Mouse (Mus musculus): Measurements from ENCODE around the gene Atp10a.

Gene Atp10a

DNA sequence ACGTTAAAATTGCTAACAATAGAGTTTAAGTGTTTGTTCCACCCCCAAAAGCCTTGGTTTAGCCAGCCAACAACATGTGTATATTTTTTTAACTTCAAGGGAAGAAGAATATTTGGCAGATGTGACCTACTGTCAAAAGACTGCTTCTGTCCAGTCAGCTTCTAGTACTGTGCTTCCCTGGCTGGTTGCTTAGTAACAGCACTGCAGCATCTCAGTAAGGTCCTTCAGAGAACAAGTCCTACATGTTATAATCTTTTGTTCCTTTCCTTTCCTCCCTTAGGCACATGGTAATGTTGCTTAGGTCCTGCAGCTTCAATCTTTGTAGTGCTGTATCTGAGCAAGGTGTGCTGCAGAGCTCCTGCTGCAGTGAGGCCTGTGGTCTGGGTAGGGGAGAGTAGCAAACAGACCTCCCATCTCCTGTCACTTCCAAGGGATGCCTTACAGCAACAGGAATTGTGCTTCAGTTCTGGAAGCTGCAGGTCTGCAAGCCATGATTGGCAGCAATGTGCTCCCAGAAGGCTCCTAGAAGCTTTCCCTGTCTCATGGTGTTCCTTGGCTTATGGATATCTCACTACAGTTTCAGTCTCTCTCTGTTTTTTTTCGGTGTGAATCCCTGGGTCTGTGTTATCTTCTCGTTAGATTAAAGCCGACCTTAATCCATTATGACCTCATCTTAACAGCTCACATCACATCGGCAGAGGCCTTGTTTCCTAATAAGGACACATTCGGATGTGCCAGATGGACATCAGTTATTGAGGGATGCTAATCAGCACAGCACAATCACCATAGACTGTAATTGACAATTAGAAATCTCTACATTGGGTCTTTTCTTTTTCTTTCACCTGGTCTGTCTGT, 34.3 kb downstream of the Atp10a start:
- no peak for DNase-seq (ENCODE audit: low spot score)

DNA sequence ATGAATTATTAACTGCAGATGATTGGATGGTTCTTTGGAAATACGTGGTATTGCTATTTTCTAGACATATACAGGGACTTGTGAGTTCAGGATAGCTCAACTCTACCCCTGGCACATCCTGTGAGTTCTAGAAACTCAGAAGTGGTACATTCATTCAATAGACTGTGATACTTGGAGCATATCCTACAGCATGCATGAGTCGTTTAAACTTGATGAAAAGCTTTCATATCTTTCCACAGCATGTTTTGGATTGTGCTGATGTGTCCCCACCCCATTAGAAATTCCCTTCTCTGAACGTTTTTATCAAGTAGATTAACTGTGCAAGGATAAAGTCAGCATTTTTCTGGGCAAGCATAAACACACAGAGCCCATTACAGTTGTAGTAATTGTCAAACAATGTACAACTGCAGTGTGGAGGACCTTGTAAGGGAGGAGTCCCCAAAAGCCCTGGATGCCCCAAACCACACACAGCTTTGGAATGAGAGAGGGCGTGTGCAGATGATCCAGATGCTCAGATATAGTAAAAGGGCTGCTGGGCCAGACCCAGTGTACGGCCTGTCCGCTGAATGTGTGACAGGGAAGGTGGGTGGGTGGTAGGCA, 35.1 kb downstream of the Atp10a start:
- DNase-seq (ENCODE audit: low spot score) = no peak

DNA sequence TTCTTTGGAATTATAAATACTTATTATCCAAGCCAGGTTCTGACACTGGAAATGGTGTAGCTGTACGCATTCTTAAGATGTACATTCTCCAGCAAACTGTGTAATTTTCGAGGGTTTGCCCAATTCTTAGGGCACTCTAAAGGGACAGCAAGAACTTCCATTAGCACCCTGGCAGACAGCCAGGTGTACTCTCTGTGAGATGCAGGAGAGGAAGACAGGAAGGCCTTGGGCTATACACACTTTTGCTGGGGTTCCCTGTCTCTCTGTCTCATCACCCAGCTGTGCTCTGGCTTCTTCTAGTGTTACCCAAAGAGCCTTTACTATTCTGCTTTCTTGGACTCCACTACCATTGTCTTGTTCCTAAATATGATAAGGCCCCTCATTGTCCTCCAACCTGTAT, 36.7 kb downstream of the Atp10a start:
- no peak for DNase-seq (ENCODE audit: low spot score)

DNA sequence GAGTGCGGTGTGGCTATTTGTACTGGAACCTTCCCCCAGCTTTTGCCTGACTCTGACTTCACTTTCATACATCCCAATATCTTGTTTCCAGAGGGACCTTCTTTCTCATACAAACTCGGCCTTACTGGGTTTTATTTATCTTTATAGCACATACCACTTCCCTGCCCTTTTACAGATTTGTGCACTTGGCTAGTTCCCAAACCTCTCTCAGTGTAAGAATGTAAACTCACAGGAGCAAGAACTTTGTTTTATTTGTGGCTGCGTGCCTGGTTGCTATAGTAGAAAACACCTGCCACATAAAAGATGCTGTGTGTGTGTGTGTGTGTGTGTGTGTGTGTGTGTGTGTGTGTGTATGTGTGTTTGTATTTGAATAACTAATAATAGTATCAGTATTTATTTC, 37.4 kb downstream of the Atp10a start:
- no peak for DNase-seq (ENCODE audit: low spot score)

DNA sequence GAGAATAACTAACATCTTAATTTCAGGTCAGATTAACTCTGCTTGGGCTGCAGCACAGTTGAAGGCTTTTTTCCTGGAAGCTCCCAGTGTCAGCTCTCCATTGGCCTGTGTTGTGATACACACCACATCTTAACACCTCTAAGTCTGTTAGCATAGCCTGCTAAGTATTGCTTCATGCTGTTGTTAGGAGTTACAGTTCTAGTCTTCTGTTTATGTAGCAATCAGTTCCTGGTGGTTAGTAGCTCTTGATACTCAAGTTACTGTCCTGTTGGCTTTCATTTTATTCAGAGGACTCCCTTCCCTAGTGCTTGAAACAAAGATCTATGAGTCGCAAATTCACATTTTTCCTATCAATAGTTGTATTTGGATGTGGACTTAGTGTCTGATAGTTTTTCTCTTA, 39.7 kb downstream of the Atp10a start:
- DNase-seq (ENCODE audit: low spot score) = no peak

DNA sequence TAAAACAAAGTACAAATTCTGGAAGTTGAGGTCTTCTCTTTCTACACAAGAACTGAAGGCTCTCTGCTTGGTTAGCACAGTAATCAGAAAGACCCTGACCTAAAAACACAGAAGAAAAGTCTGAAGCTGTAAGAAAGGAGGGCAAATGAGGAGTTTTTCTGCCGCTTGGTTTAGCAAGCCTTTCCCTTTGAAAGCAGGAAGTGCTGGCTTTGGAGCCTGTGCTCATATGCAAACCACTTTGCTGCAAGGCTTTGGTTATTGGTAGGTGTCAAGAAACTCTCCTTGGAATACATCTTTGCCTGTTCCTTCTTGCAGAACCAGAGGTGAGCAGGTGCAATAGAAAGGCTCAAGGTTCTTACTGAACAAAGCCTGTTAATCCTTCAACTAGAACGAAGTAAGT, 41.1 kb downstream of the Atp10a start:
- no peak for DNase-seq (ENCODE audit: low spot score)

DNA sequence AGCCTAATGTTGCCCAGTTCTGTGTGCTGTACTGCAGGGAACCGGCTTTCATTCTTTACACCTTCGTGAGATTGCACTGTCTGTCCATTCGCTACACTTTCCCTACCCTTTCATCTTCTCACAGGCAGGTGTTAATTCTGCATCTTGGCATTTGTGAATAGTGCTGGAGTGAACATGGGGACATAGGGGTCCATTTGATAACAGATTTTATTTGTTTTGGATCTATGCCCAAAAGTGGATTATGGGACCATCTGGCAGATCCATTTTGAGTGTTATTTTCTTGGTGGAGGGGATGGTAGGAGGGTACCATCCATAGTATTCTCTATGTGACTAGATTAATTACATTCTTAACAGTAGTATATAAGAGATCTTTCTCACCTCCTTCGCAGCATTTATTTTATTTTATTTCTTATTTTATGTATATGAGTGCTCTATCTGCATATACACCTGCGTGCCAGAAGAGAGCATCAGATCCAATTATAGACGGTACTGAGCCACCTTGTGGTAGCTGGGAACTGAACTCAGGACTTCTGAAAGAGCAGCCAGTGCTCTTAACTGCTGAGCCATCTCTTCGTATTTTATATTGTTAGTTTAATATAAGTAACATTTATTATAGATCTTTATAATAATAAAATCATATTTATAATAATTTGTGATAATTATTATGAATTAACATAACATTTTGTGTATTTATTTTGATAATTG, 42.9 kb downstream of the Atp10a start:
- DNase-seq (ENCODE audit: low spot score) = no peak

DNA sequence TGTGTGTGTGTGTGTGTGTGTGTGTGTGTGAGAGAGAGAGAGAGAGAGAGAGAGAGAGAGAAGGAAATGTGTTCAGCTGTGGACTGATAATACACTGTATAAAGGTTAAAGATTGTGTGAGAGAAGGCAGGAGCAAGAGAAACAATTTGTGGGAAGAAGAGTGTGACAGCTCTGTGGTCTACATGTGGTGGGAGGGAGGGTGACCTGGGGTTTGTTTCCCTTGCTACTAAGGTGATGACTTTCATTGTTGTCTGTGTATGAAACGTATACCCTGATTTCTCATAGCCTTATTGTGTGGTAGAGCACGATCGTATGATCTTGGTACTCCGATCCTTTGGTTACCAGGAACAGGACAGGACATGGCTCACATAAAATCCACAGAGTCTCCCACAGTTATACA, 45.3 kb downstream of the Atp10a start:
- DNase-seq (ENCODE audit: low spot score) = no peak

DNA sequence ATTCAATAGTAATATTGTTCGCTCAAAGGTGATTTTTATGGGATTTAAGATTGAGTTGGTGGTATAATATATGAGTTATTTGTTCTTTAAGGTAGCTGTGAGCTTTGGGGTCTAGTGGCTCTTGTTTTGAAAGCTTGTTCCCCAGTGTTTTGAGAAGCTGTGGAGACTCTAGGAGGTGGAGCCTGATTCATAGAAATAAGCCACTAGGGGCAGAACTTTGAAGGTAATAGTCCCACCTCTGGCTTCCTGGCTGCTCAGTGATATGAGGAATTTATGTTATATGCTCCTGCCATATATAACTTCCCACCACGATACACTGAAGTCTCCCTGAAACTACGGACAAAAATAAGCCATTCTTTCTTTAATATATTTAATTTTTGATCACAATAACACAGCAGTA, 49.2 kb downstream of the Atp10a start:
- no peak for DNase-seq (ENCODE audit: low spot score)

DNA sequence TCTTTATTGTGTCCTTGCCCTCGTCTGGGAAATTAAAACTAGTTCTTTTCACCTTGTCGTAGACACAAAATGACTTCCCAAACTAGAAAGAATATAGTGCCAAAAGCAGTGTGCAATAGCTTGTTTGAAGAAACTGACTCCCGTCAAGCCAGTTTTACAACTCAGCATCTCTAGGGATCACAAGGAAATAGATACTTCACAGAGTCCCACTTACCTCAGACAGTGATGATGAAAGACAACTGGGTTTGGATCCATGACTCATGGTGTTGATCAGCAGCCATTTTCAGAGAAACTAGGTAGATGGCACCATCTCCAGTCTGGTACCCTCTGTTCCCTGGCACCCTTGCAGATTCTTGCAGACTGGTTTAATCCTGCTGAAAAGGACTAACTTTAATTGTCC, 53.3 kb downstream of the Atp10a start:
- no peak for DNase-seq (ENCODE audit: low spot score)

DNA sequence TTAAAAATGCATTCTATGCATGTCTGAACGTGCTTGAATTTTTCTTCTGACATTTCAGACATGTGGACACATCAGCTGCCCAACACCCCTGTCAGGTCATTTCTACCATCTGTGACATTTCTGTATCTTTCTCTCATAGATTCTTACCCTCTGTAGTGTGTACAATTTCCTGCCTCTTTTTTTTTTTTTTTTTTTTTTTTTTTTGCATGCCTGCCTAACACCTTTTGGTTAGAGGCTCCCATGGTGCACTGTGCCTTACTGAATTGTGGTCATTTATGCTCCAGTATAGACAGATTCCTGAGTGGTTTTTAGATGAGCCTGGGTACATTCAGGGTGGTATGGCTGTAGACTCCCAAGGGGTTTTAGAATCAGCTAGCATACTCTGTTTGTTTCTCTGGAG, 54.3 kb downstream of the Atp10a start:
- no peak for DNase-seq (ENCODE audit: low spot score)

DNA sequence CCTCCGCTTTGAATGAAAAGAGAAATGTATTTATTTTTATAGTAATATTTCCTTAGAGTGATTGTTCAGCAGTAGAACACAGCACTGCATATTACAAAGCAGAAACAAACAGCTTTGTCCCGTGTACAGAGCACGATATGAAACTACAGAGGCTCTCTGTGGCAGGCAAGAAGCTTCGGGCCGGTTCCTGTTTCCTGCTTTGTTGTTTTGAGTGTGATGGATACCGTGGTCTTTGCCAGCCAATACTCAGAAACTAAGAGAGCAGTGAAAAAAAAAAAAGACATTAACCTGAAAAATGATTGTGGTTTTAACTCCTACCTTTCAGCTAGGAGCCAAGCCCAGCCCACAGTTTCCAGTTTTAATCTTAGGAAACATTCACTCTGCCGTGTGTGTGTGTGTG, 55.8 kb downstream of the Atp10a start:
- no peak for DNase-seq (ENCODE audit: low spot score)

DNA sequence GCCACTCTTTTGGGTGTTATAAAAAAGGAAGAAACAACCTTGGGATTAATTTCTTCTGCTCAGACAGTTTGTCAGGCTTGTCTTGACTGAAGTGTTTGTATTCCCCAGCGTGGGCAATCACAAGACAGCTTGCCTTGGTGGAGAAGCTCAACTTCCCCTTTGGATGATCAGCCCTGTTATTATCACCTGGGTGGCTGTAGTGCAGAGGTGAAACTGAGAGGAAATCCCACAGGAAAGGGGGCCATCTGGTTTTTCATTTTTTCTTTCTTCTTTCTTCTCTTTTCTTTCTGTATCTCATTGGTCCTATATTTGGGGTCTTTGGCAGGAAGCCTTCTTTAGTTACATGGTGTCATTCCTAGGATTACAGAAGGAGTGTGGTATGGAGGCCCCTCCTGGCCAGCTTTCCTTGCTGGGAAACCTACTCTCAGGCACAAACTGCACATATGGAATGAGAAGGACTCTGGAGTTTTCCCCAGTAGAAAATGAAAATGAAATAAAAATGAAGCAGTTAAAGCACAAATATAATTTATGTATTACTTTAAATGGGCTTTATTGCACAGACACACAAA, 59.7 kb downstream of the Atp10a start:
- DNase-seq (ENCODE audit: low spot score) = no peak

DNA sequence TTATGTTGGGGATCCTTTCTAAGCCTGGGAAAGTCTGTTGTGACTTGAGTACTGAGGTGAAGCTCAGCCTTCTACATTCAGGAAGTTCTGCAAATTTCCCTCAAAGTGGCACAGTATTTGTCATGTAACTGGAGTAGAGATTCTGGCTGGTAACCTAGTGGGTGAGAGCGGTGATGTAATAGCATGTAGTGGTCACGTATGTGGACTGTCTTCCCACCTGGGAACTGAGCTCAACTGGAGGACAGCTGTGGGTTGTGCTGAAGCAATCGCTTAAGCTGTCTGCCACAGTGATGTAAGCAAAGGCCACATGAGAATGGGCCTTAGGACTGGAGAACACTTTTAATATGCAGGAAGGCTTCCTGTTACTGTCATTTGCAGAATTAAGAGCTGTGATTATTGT, 60.7 kb downstream of the Atp10a start:
- no peak for DNase-seq (ENCODE audit: low spot score)

DNA sequence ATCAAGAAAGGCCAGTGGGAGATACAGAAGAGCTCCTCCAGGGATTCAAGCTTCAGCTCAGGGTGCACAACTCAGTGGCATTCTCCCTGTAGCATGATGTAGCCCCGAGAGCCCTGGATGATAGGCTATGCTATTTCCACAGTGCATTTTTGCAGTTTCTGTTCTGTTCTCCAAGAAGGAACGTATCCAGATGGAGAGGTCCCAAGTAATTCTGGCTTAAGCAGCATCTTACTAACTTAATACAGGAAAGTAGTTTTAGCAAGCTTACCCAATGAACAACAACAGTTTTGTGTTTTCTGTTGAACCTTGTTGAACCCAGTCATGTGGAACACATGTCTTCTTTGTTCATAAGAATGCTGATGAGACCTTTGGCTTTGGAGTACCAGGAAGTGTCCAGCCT, 62.6 kb downstream of the Atp10a start:
- no peak for DNase-seq (ENCODE audit: low spot score)

DNA sequence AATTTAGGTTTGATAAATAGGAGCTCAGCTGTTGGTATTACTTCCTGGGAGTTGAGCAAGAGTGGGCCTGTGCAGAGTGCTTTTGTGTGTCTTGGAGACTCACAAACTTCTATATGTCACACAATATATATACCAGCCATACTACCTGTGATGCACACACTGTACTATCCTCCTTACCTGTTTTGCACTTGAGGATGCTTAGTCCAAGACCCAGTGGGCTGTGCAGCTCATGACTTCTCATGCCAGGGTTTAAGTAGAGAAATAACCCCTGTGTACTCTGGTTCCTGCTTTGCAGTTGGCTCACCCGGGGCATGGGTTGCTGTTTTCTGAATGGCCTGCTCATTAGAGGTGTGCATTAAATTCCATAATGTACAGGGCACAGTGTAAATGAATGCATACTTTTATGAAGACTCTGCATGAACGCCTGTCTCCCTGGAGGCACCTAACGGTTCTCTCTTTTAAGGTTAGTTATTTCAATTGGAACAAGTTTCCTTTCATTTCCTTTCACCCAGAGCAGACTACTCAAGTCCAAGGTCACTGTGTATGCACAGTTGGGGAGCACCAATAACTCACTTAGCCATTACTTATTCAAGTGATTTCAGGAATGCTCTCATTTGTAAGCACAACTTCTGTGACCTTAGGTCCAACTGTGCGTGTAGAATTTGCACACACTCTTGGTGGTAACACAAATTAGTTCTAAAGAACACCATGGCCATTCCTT, 63.4 kb downstream of the Atp10a start:
- DNase-seq (ENCODE audit: low spot score) = no peak

DNA sequence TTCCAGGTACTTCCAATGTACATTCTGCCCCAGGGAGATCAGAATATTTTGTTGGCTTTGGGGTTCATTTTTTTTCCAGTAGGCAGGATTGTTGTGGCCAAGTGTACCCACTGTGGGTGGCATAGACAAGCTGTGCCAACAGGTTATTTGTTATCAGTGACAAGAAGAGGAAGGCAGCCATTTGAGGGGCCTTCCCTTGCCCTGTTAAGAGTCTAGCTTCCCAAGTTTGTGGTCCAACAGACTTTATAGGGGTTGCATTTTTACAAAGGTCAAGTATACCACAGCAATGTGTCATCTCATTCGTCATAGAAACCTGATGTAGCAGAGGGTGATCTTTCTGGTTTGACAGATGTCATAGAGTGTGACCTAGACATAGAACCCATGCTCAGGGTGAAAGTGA, 66.3 kb downstream of the Atp10a start:
- no peak for DNase-seq (ENCODE audit: low spot score)

DNA sequence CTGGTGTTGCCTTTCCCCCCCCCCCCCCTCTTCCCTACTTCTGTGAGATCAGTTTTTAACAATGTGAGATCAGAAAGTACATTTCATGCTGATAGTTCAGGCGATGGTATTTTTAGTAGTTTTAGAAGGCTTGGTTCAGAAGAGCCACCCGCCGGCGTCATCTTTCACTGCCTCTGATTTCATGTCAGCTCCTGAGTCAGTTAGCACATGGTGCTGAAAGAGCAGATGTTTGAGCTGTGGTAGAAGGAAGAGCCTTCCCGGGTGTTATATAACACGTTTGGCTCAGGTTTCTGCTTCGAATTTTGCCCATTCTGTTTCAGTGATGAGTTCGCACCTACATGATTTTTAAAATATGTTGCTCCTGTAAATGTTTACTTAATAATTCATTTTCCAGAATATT, 74.2 kb downstream of the Atp10a start:
- no peak for DNase-seq (ENCODE audit: low spot score)

DNA sequence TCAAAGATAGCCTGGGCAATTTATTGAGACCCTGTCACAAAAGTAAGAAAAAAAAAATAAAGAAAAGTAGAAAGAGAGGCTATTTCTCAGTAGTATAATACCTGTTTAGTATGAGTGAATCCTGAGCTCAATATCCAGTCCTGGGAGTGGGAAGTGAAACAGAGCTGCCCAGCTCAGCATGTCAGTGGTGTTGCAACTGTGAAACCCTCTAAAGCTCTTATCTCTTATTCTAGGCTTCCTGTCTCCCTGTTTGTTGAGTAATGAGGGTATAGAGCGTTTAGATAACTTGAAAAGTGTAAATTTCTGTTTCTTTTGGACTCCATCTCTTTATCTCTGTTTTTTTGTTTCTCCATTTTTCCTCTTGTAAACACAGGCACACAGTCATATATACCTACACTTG, 74.9 kb downstream of the Atp10a start:
- no peak for DNase-seq (ENCODE audit: low spot score)

DNA sequence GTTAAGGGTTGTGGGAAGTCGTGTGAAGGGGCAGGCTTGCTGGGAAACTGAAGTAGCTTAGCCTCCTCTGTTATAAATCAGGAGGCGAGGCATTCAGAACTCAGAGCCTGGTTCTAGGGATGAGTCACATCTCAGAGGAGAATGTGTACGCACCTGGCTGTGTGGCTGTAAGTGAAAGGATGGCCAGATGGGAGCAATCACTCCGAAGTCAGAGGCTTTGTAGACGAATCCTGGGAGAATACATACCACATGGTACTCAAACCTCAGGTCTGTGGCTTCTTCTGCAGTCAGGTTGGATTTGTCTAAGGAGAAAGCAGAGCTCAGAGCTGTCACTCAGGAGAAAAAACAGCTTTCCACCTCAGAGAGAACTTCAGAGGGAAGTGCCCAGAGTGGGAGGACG, 76.4 kb downstream of the Atp10a start:
- DNase-seq (ENCODE audit: low spot score) = no peak

DNA sequence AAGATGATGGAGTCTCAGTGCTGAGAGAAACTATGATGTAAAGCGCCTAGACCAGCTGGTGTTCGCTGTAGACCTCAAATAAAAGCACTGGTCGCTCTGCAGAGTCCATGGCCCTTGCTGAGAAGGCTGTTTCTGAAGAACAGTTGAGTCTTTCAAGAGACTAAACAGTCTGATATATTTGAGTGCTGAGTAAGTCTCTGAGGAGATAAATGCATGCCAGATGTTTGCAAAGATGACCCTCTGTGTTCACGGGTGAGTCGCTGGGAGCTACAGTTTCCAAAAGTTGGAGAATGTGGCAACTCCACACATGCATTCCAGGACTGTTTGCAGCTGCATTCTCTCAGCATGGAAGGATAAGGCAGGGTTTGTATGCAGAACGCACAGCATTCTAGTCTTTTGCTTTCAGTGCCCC, 77.5 kb downstream of the Atp10a start:
- no peak for DNase-seq (ENCODE audit: low spot score)

DNA sequence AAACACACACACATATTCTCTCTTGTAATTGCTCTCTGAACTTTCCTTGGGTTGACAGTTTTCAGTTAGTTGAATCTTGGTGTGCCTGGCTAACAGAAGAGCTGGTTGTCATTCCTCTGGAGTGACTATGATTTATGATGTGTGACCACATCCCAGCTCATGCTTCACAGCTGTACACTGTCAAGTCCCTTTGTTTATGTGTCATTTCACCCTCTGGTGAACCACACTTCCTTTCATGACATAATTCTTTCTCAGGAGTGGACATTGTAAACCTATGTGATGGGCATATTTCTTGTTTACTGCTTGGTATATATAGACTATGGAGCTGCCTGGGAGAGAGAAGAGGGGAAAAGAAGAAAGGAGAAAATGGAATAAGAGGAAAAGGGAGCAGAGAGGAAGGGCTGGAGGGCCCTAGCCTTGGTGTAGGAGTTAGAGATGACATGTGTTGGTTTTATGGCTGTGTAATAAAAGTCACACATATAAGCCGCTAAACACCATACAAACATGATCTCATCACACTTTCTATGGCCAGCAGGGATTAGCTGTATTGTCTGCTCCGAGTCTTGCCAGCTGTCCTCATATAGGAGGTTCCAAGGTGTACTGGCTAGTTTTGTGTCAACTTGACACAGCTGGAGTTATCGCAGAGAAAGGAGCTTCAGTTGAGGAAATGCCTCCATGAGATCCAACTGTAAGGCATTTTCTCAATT, 81.0 kb downstream of the Atp10a start:
- no peak for DNase-seq (ENCODE audit: low spot score)
